Mouse (Mus musculus) heart, embryonic 16.5 days (tissue): ENCODE measurements around the gene Aox1. TPM values are rescaled to one million over a fixed set of nuclear protein-coding genes. Genes with fewer than 3 reads are reported as not detected.

Experiments used
- ATAC-seq: fragments of 200-750 bp; cut with Nextera tagmentation; replicated peaks from 2 replicates; pipeline ENCODE4 v1.8.0; 2017; ENCODE audit warnings: moderate number of reproducible peaks; ENCODE audit not compliant: insufficient read depth, low FRiP score; ENCODE audit errors: extremely low read depth
- H3K27ac ChIP-seq: fragments of 300-500 bp; sonication (generic); 2 replicates; pipeline ENCODE4 v1.5.1; 2014; ENCODE audit warnings: mild to moderate bottlenecking, low read length, control low read depth, moderate library complexity
- H3K27me3 ChIP-seq: fragments of 300-500 bp; sonication (generic); 2 replicates; pipeline ENCODE4 v1.6.1; 2014; ENCODE audit warnings: low read length, mixed read lengths; ENCODE audit not compliant: control insufficient read depth, insufficient read depth
- H3K36me3 ChIP-seq: fragments of 300-500 bp; sonication (generic); 2 replicates; pipeline ENCODE4 v1.6.1; 2014; ENCODE audit not compliant: control insufficient read depth, insufficient read depth
- H3K4me1 ChIP-seq: fragments of 300-500 bp; sonication (generic); 2 replicates; pipeline ENCODE4 v1.6.1; 2014; ENCODE audit warnings: low read length, mixed read lengths; ENCODE audit not compliant: control insufficient read depth, insufficient read depth
- H3K4me2 ChIP-seq: fragments of 300-500 bp; sonication (generic); 2 replicates; pipeline ENCODE4 v1.6.1; 2014; ENCODE audit warnings: low read depth, mild to moderate bottlenecking, control low read depth, low read length
- H3K4me3 ChIP-seq: fragments of 300-500 bp; sonication (generic); 2 replicates; pipeline ENCODE4 v1.5.1; 2014; ENCODE audit warnings: mild to moderate bottlenecking, control low read depth, low read length
- H3K9ac ChIP-seq: fragments of 300-500 bp; sonication (generic); 2 replicates; pipeline ENCODE4 v1.6.1; 2014; ENCODE audit warnings: low read length, control low read depth
- H3K9me3 ChIP-seq: fragments of 300-500 bp; sonication (generic); replicated peaks from 2 replicates; pipeline ENCODE4 v1.6.1; 2016; ENCODE audit warnings: low read length; ENCODE audit not compliant: control insufficient read depth
- WGBS: fragments of 180-500 bp; shearing (Covaris S2); extraction: QIAGEN DNeasy Blood & Tissue Kit; methylation state at CpG from one replicate; pipeline ENCODE4 v1.1.7; 2014; 5-methylcytosine and 5-hydroxymethylcytosine counted together
- polyA plus RNA-seq: library from polyadenylated mRNA; unstranded; fragments of >200 nt; fragmentation: Nextera tagmentation; extraction: Ambion mirVana; gene quantifications from 2 replicates; pipeline ENCODE4 v1.2.1, GENCODE M21; 2015

Gene Aox1
- polyA plus RNA-seq, 1 experiment from 2014 or later = 0.85 TPM

GRCm38 (mm10) chr1:58111315-58111714, 81.6 kb downstream of the Aox1 start:
- 61% methylated on average over 3 of the region's 4 CpGs for WGBS
- Histone ChIP-seq H3K9ac (no peak overlapping the region), H3K36me3 (no peaks in the 10 kb centered on the region), H3K4me1 (no peaks in the 10 kb centered on the region; the same call in 1 of the 2 replicates), H3K4me2 (no peak overlapping the region), H3K27ac (no peak overlapping the region), H3K4me3 (no peak overlapping the region), H3K27me3 (no peaks in the 10 kb centered on the region), H3K9me3 (no peaks in the 10 kb centered on the region)
- no peak for ATAC-seq

- Histone ChIP-seq H3K4me3 (no peak within 1 kb of the TSS), H3K4me2 (peak within 1 kb of the TSS; percentile 41), H3K27me3 (no peaks in the 10 kb centered on the region), H3K9ac (no peak within 1 kb of the TSS), H3K9me3 (no peaks in the 10 kb centered on the region), H3K36me3 (no peaks in the 10 kb centered on the region), H3K4me1 (no peaks in the 10 kb centered on the region; the same call in 1 of the 2 replicates), H3K27ac (no peak within 1 kb of the TSS)
- peak; percentile 37; the same call in 1 of the 2 replicates for ATAC-seq
- 13% methylated on average over 11 of the region's 11 CpGs for WGBS
These were observed 83.1 kb downstream of the Aox1 start, which contains the start of gene Aox3 for GRCm38 (mm10) chr1:58112880-58113279. TSS of gene Aox3 (plus strand) at chr1:58113130.

- ATAC-seq = no peak
These were observed 83.7 kb downstream of the Aox1 start for GRCm38 (mm10) chr1:58113441-58113840.

DNA sequence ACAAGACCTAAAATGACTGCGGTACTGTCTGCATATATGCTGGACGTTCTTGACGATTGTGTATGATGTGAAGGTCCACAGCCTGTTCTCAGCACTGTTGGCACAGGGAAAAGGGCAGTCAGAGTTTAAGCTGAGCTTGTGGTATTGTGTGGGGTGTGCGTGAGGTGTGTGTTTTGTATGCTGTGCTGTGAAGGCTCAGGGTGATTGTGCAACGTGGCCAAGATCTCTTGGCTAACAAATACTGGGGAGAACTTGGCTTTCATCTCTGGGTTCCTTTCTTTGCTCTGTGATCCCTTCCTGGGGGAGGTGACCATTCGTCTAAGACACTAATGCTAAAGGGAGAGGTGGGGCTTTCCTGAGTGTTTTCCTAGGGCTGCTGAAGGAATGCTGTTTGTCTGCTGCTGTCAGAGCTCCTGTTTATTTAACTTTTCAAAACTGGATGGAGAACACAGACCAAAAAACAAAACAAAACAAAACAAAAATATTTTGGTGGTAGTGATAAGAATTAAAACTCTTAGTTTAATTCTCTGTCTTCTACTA, 84.4 kb downstream of the Aox1 start:
- H3K4me3 ChIP-seq = no peak overlapping the region
- no peak overlapping the region for H3K4me2 ChIP-seq
- no peak for ATAC-seq
- WGBS = 61% methylated on average over 6 of the region's 6 CpGs
- H3K9ac ChIP-seq = no peak overlapping the region
- H3K4me1 ChIP-seq = no peaks in the 10 kb centered on the region; the same call in 1 of the 2 replicates
- no peaks in the 10 kb centered on the region for H3K27me3 ChIP-seq
- no peaks in the 10 kb centered on the region for H3K9me3 ChIP-seq
- H3K36me3 ChIP-seq = no peaks in the 10 kb centered on the region
- no peak overlapping the region for H3K27ac ChIP-seq

More at GRCm38 (mm10) chr1:58113441-58113840, 83.7 kb downstream of the Aox1 start:
- no peak overlapping the region for H3K9ac ChIP-seq
- H3K36me3 ChIP-seq = no peaks in the 10 kb centered on the region
- H3K27me3 ChIP-seq = no peaks in the 10 kb centered on the region
- no peaks in the 10 kb centered on the region for H3K9me3 ChIP-seq
- no peaks in the 10 kb centered on the region; the same call in 1 of the 2 replicates for H3K4me1 ChIP-seq
- no peak overlapping the region for H3K4me2 ChIP-seq
- H3K4me3 ChIP-seq = no peak overlapping the region
- no peak overlapping the region for H3K27ac ChIP-seq

- no peak for ATAC-seq
- no peak overlapping the region for H3K9ac ChIP-seq
- H3K4me3 ChIP-seq = no peak overlapping the region
- no peaks in the 10 kb centered on the region; the same call in 1 of the 2 replicates for H3K4me1 ChIP-seq
- H3K4me2 ChIP-seq = no peak overlapping the region
- H3K9me3 ChIP-seq = no peaks in the 10 kb centered on the region
- 66% methylated on average over 12 of the region's 12 CpGs for WGBS
- H3K36me3 ChIP-seq = no peaks in the 10 kb centered on the region
- no peak overlapping the region for H3K27ac ChIP-seq
- H3K27me3 ChIP-seq = no peaks in the 10 kb centered on the region
These were observed 85.1 kb downstream of the Aox1 start for GRCm38 (mm10) chr1:58114666-58115375.

GRCm38 (mm10) chr1:58118231-58118630, 88.5 kb downstream of the Aox1 start:
- Histone ChIP-seq H3K4me3 (no peak overlapping the region), H3K9ac (no peak overlapping the region), H3K36me3 (no peaks in the 10 kb centered on the region), H3K27ac (no peak overlapping the region), H3K27me3 (no peaks in the 10 kb centered on the region), H3K9me3 (no peaks in the 10 kb centered on the region), H3K4me1 (no peaks in the 10 kb centered on the region), H3K4me2 (no peak overlapping the region)
- 88% methylated on average over 3 of the region's 3 CpGs for WGBS
- no peak for ATAC-seq

DNA sequence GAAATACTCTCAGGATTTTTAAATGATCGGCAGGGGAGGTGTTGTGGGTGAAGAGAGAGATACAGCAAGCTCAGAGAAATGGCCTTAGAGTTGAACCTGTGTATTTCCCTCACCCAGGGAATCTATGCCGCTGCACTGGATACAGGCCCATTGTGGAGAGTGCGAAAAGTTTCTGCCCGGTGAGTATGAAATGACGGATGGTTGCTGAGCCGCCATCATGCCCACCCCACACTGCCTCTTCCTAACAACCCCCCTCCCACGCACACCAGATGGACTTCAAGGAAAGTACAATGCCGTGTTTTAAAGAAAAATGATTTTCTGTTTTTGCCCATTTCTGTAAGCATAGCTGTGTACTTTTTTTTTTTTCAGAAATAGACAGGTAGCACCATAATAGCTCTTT, 95.2 kb downstream of the Aox1 start:
- H3K4me3 ChIP-seq = no peak overlapping the region
- H3K4me2 ChIP-seq = no peak overlapping the region
- H3K9ac ChIP-seq = no peak overlapping the region
- no peaks in the 10 kb centered on the region for H3K36me3 ChIP-seq
- 82% methylated on average over 8 of the region's 8 CpGs for WGBS
- no peaks in the 10 kb centered on the region for H3K9me3 ChIP-seq
- no peak overlapping the region for H3K27ac ChIP-seq
- H3K27me3 ChIP-seq = no peaks in the 10 kb centered on the region
- no peaks in the 10 kb centered on the region for H3K4me1 ChIP-seq
- no peak for ATAC-seq

- ATAC-seq = no peak
- H3K9ac ChIP-seq = no peak overlapping the region
- no peaks in the 10 kb centered on the region for H3K27me3 ChIP-seq
- H3K4me1 ChIP-seq = no peaks in the 10 kb centered on the region
- no peaks in the 10 kb centered on the region for H3K36me3 ChIP-seq
- H3K4me2 ChIP-seq = no peak overlapping the region
- H3K4me3 ChIP-seq = no peak overlapping the region
- H3K9me3 ChIP-seq = peaks cover 3% of the 10 kb centered on the region
- no peak overlapping the region for H3K27ac ChIP-seq
These were observed 108.2 kb downstream of the Aox1 start for GRCm38 (mm10) chr1:58137891-58138290.

- no peak for ATAC-seq
- Histone ChIP-seq H3K4me2 (no peak overlapping the region), H3K27ac (no peak overlapping the region), H3K4me1 (no peaks in the 10 kb centered on the region), H3K36me3 (no peaks in the 10 kb centered on the region), H3K27me3 (no peaks in the 10 kb centered on the region), H3K9ac (no peak overlapping the region), H3K9me3 (peaks cover 3% of the 10 kb centered on the region), H3K4me3 (no peak overlapping the region)
- 83% methylated on average over 9 of the region's 9 CpGs for WGBS
These were observed 109.3 kb downstream of the Aox1 start for GRCm38 (mm10) chr1:58138986-58139385.
